Mouse (Mus musculus) testis, adult 2 months (tissue): ENCODE measurements around the gene Zfp62. TPM values are rescaled to one million over a fixed set of nuclear protein-coding genes. Genes with fewer than 3 reads are reported as not detected.

ENCODE experiments used
- H3K27ac ChIP-seq: fragments of 200-500 bp; 2 replicates; pipeline ENCODE4 v1.5.1; 2012; ENCODE audit warnings: low read depth, low read length; ENCODE audit not compliant: control insufficient read depth, insufficient read depth
- H3K27me3 ChIP-seq: fragments of 200-500 bp; 2 replicates; pipeline ENCODE4 v1.6.1; 2012; ENCODE audit warnings: mild to moderate bottlenecking, low read length, moderate library complexity; ENCODE audit not compliant: control insufficient read depth, insufficient read depth
- H3K36me3 ChIP-seq: fragments of 200-500 bp; 2 replicates; pipeline ENCODE4 v1.6.1; 2012; ENCODE audit warnings: mild to moderate bottlenecking, low read length; ENCODE audit not compliant: control insufficient read depth, insufficient read depth
- H3K4me1 ChIP-seq: fragments of 200-500 bp; 2 replicates; pipeline ENCODE4 v1.6.1; 2012; ENCODE audit warnings: low read length; ENCODE audit not compliant: control insufficient read depth, insufficient read depth
- H3K4me3 ChIP-seq: fragments of 200-500 bp; 2 replicates; pipeline ENCODE4 v1.5.1; 2012; ENCODE audit warnings: low read depth, mild to moderate bottlenecking, low read length, moderate library complexity, mixed read lengths; ENCODE audit not compliant: control insufficient read depth
- CTCF ChIP-seq: fragments of 200-500 bp; IDR thresholded peaks from 2 replicates; pipeline ENCODE4 v1.5.1; 2012; ENCODE audit warnings: low read depth, mild to moderate bottlenecking, inconsistent platforms, low read length, moderate library complexity; ENCODE audit not compliant: control insufficient read depth, insufficient read depth, insufficient replicate concordance
- POLR2A ChIP-seq: fragments of 200-500 bp; IDR thresholded peaks from 2 replicates; pipeline ENCODE4 v1.6.1; 2012; ENCODE audit warnings: low read depth, mild to moderate bottlenecking, inconsistent platforms, low read length, moderate library complexity; ENCODE audit not compliant: control insufficient read depth
- polyA plus RNA-seq: library from polyadenylated mRNA; depleted of rRNA; stranded (reverse); fragments of >200 nt; gene quantifications from 2 replicates; pipeline ENCODE4 v1.2.3, GENCODE M21; 2012

Zfp62 gene
- polyA plus RNA-seq, 1 experiment: 5.4 TPM

GRCm38 (mm10) chr11:49240310-49240709 lies 37.2 kb downstream of the Zfp62 start:
- H3K36me3 ChIP-seq: no peaks in the 10 kb centered on the region

GRCm38 (mm10) chr11:49240874-49241273 lies 37.8 kb downstream of the Zfp62 start:
- Histone ChIP-seq H3K4me1 (peaks cover 11% of the 10 kb centered on the region), H3K27ac (no peak overlapping the region), H3K4me3 (no peak overlapping the region), H3K27me3 (no peaks in the 10 kb centered on the region), H3K36me3 (no peaks in the 10 kb centered on the region)
- TF ChIP-seq CTCF: no peak
- TF ChIP-seq POLR2A: no peak

More at GRCm38 (mm10) chr11:49240310-49240709, 37.2 kb downstream of the Zfp62 start:
- H3K27me3 ChIP-seq: no peaks in the 10 kb centered on the region
- TF ChIP-seq POLR2A (no peak), CTCF (no peak)
- peaks cover 10% of the 10 kb centered on the region for H3K4me1 ChIP-seq
- no peak overlapping the region for H3K4me3 ChIP-seq
- H3K27ac ChIP-seq: no peak overlapping the region

GRCm38 (mm10) chr11:49241471-49241870 lies 38.4 kb downstream of the Zfp62 start:
- Histone ChIP-seq H3K27ac (no peak overlapping the region), H3K27me3 (no peaks in the 10 kb centered on the region), H3K4me1 (peaks cover 11% of the 10 kb centered on the region), H3K36me3 (no peaks in the 10 kb centered on the region), H3K4me3 (no peak overlapping the region)
- TF ChIP-seq POLR2A: no peak
- no peak for TF ChIP-seq CTCF

GRCm38 (mm10) chr11:49242944-49243626 lies 40.0 kb downstream of the Zfp62 start:
- Histone ChIP-seq H3K4me3 (peak overlapping the region; percentile 98), H3K27me3 (no peaks in the 10 kb centered on the region), H3K27ac (peak overlapping the region; percentile 82), H3K36me3 (no peaks in the 10 kb centered on the region), H3K4me1 (peaks cover 11% of the 10 kb centered on the region)
- TF ChIP-seq CTCF (no peak), POLR2A (no peak)

GRCm38 (mm10) chr11:49243727-49244594 lies 40.9 kb downstream of the Zfp62 start, which contains the start of gene Mgat1:
Gene Mgat1, plus strand, starts transcription at chr11:49244191.
- Histone ChIP-seq H3K36me3 (no peaks in the 10 kb centered on the region), H3K4me1 (peaks cover 11% of the 10 kb centered on the region), H3K27ac (peak within 1 kb of the TSS; percentile 94), H3K4me3 (peak within 1 kb of the TSS; percentile 98), H3K27me3 (no peaks in the 10 kb centered on the region)
- peak; percentile 69 for TF ChIP-seq POLR2A
- no peak for TF ChIP-seq CTCF

- Histone ChIP-seq H3K4me1 (peaks cover 11% of the 10 kb centered on the region), H3K27ac (peak overlapping the region; percentile 94), H3K27me3 (no peaks in the 10 kb centered on the region), H3K36me3 (no peaks in the 10 kb centered on the region), H3K4me3 (peak overlapping the region; percentile 98)
- TF ChIP-seq CTCF (no peak), POLR2A (no peak)
Measured at GRCm38 (mm10) chr11:49244595-49244930, 41.5 kb downstream of the Zfp62 start.

- H3K4me3 ChIP-seq: no peak overlapping the region
- no peaks in the 10 kb centered on the region for H3K27me3 ChIP-seq
- no peak overlapping the region for H3K27ac ChIP-seq
- no peaks in the 10 kb centered on the region for H3K36me3 ChIP-seq
- H3K4me1 ChIP-seq: peaks cover 16% of the 10 kb centered on the region
- TF ChIP-seq POLR2A (no peak), CTCF (no peak)
Measured at GRCm38 (mm10) chr11:49245176-49245575, 42.1 kb downstream of the Zfp62 start.
